Mouse (Mus musculus) c-Kit-positive CD71-positive TER-119-negative erythroid progenitor cells, embryonic 14.5 days (primary cell): ENCODE data around the gene Asb13.

Source experiments
- DNase-seq: peaks from one replicate; pipeline ENCODE4 v3.0.0-alpha.2; 2013; ENCODE audit warnings: low read depth

Asb13 gene

GRCm38 (mm10) chr13:3633895-3634811 is at the start of gene Asb13:
TSS of gene Asb13 (plus strand) at chr13:3634032.
- peak; percentile 66 for DNase-seq

GRCm38 (mm10) chr13:3590789-3591188 is 43.0 kb upstream of the Asb13 start:
- no peak for DNase-seq

GRCm38 (mm10) chr13:3594311-3594710 is 39.5 kb upstream of the Asb13 start:
- no peak for DNase-seq

- no peak for DNase-seq
Measured at GRCm38 (mm10) chr13:3596232-3596631, 37.6 kb upstream of the Asb13 start.

GRCm38 (mm10) chr13:3609780-3610117 is 24.1 kb upstream of the Asb13 start:
- no peak for DNase-seq

- DNase-seq, result peak; percentile 50
Measured at GRCm38 (mm10) chr13:3610118-3610794, 23.6 kb upstream of the Asb13 start.

- peak; percentile 93 for DNase-seq
Measured at GRCm38 (mm10) chr13:3610795-3611438, 22.9 kb upstream of the Asb13 start, which contains the start of gene Fam208b. TSS of gene Fam208b (minus strand) at chr13:3611108.

GRCm38 (mm10) chr13:3627139-3627538 is 6.7 kb upstream of the Asb13 start:
- DNase-seq, result no peak

GRCm38 (mm10) chr13:3628102-3628501 is 5.7 kb upstream of the Asb13 start:
- no peak for DNase-seq

- no peak for DNase-seq
Measured at GRCm38 (mm10) chr13:3632551-3632950, 1.3 kb upstream of the Asb13 start.

GRCm38 (mm10) chr13:3633131-3633530 is 701 bp upstream of the Asb13 start:
- no peak for DNase-seq

- DNase-seq, result no peak
Measured at GRCm38 (mm10) chr13:3635076-3635475, 1.2 kb downstream of the Asb13 start.

GRCm38 (mm10) chr13:3636797-3637196 is 3.0 kb downstream of the Asb13 start:
- DNase-seq, result no peak

- DNase-seq, result no peak
Measured at GRCm38 (mm10) chr13:3642049-3642448, 8.2 kb downstream of the Asb13 start.

GRCm38 (mm10) chr13:3642538-3642937 is 8.7 kb downstream of the Asb13 start:
- no peak for DNase-seq

GRCm38 (mm10) chr13:3644871-3645270 is 11.0 kb downstream of the Asb13 start:
- DNase-seq, result no peak

- no peak for DNase-seq
Measured at GRCm38 (mm10) chr13:3645919-3646318, 12.1 kb downstream of the Asb13 start.

- no peak for DNase-seq
Measured at GRCm38 (mm10) chr13:3646566-3646965, 12.7 kb downstream of the Asb13 start.

- no peak for DNase-seq
Measured at GRCm38 (mm10) chr13:3650569-3650968, 16.7 kb downstream of the Asb13 start.

- no peak for DNase-seq
Measured at GRCm38 (mm10) chr13:3654432-3654831, 20.6 kb downstream of the Asb13 start.

- DNase-seq, result no peak
Measured at GRCm38 (mm10) chr13:3659163-3660160, 25.6 kb downstream of the Asb13 start.
